Mouse (Mus musculus): Measurements from ENCODE around the gene Dmgdh. TPM values are rescaled to one million over a fixed set of nuclear protein-coding genes. Genes with fewer than 3 reads are reported as not detected.

The Dmgdh gene
- 0.36 TPM for polyA plus RNA-seq (2014; fragmentation: Illumina TruSeq; extraction: RNeasy Lipid Tissue Mini Kit (QIAGEN cat#74804); ENCODE audit: low read depth, low replicate concordance)

GRCm38 (mm10) chr13:93674131-93674561 is at the start of gene Dmgdh, which contains the start of gene Bhmt2:
Dmgdh (plus strand) TSS chr13:93674433.
Bhmt2 (minus strand) TSS chr13:93674302.

DNA sequence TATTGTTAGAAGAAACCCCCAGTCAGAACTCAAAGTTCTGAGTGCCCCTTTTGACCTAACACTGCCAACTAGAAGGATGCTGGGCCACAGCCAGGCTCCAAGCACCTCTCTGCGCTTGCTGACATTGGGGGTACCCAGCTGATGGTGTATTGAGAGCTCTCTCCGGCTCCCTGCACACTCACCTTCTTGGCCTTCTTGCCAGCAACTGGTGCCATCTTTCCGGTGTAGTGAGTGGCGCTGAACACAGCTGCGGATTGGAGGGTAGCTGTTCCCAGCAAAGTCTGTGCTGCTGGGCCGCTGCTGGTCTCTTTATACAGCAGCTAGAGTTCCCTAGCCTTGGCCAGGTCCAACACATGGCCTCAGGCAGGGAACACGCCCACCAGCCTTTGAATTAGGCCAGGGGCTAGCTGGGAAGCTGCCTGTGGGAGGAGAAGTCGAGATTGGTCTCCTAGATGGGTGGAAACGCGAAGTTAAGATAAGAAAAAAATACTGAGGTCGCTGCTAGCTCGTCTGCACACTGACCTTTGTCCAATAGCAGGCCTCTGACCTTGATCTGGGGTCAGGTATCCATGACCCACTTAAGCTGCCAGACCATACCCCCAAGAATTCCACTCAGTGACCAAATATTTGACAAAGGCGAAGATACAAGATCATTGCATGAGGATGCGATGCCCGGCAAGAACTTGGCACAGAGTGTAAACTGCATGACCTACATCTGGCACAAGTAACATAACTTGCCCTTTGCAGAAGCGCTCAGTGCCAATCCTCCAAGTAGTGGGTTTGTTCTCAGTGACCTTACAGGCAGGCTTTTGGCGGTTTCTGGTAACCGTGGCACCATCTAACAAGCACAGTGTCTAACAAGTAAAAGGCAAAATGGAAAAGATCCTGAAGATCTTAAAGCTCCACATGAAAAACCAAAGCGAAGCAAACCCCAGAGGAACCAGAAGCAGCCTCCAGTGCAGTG is 36.7 kb upstream of the Dmgdh start, which contains the start of gene Bhmt:
Bhmt (minus strand) TSS at position 680 of the 964 bp plus-strand sequence.

DNA sequence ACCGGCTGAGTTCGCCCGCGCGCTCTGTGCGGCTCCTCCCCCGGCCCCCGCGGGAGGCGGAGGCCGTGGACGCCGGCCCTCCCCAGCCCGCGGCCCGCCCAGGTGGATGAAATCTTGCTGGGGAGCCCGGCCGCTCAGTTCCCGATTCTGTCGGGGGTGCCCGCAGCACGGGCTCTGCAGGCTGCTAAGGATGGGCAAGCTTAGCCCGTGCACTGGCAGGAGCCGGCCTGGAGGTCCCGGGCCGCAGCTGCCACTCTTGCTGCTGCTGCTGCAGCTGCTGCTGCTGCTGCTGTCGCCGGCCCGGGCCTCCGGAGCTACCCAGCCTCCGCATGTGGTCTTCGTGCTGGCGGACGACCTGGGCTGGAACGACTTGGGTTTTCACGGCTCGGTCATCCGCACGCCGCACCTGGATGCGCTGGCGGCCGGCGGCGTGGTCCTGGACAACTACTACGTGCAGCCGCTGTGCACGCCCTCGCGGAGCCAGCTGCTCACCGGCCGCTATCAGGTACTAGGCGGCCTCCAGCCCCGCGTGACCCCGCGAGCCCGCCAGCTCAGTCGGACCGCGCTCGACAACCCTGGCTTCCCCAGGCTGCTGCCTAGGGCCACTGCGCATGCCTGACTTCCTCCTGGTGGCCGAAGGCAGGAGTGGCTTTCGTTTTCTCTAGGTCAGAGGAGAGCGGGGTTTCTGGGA is 97.5 kb downstream of the Dmgdh start, which contains the start of gene Arsb:
Arsb (plus strand) TSS at position 43 of the 691 bp plus-strand sequence.

Other genes starting within 250 kb of the Dmgdh start
- gene Jmy, start 174.6 kb upstream of the Dmgdh start, polyA plus RNA-seq (2014; fragmentation: Illumina TruSeq; extraction: RNeasy Lipid Tissue Mini Kit (QIAGEN cat#74804); ENCODE audit: low read depth, low replicate concordance) = 23.8 TPM
- gene Bhmt, start 36.5 kb upstream of the Dmgdh start, polyA plus RNA-seq (2014; fragmentation: Illumina TruSeq; extraction: RNeasy Lipid Tissue Mini Kit (QIAGEN cat#74804); ENCODE audit: low read depth, low replicate concordance) = 121 TPM
- 1.5 TPM for gene Bhmt2, start 131 bp upstream of the Dmgdh start, polyA plus RNA-seq (2014; fragmentation: Illumina TruSeq; extraction: RNeasy Lipid Tissue Mini Kit (QIAGEN cat#74804); ENCODE audit: low read depth, low replicate concordance)
- 5.4 TPM for gene Arsb, start 97.2 kb downstream of the Dmgdh start, polyA plus RNA-seq (2014; fragmentation: Illumina TruSeq; extraction: RNeasy Lipid Tissue Mini Kit (QIAGEN cat#74804); ENCODE audit: low read depth, low replicate concordance)